Mouse (Mus musculus): ENCODE data around the gene Tbxas1.

GRCm38 (mm10) chr6:38974536-38975268 lies 99.5 kb downstream of the Tbxas1 start:
- no peak for TF ChIP-seq CTCF (conservative IDR thresholded peaks at IDR 0.05; ENCODE audit: low read length)
- TF ChIP-seq POU5F1 (IDR thresholded peaks at IDR 0.05; ENCODE audit: borderline replicate concordance, low read length), result no peak
- no peak for TF ChIP-seq NANOG (IDR thresholded peaks at IDR 0.05; ENCODE audit: borderline replicate concordance, low read length)
